Mouse (Mus musculus) spleen, adult 10 weeks (tissue): Measurements from ENCODE around the gene Omg. TPM values are rescaled to one million over a fixed set of nuclear protein-coding genes. Genes with fewer than 3 reads are reported as not detected.

Source experiments
- polyA plus RNA-seq: library from polyadenylated mRNA; stranded (reverse); fragments of 350-450 nt; fragmentation: Illumina TruSeq; extraction: RNeasy Lipid Tissue Mini Kit (QIAGEN cat#74804); gene quantifications from one replicate; pipeline ENCODE4 v1.2.3, GENCODE M21; 2015; ENCODE audit warnings: low replicate concordance; ENCODE audit not compliant: insufficient read depth

The Omg gene
- 0.30 TPM for polyA plus RNA-seq

GRCm38 (mm10) chr11:79503845-79504244 is at the start of gene Omg:
TSS of gene Omg (minus strand) at chr11:79504084.

DNA sequence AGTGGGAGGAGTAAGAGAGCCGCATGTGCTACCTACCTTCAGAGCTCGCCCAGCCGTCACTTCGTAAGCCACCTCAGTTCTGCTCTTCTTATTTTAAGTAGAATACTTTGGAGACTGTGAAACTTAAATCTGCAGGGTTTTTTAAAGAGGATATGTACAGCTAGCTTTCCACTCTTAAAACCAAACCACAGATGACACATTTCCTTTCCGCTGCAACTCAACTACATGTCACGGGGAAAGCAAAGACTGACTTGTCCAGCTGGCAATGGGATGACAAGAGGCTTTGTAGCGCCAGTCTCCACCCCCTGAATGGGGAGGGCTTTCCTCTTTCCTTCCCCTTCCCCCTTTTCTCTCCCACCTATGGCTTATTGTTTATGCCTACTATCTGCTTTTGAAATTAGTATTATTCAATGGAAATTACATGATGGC is 26.5 kb upstream of the Omg start, which contains the start of the genes Evi2 and Evi2a:
Gene Evi2 (minus strand): TSS at position 257 of the 429 bp plus-strand sequence.
Gene Evi2a (minus strand): TSS at position 277 of the 429 bp plus-strand sequence.

GRCm38 (mm10) chr11:79523560-79524309 is 19.9 kb upstream of the Omg start, which contains the start of gene Evi2b:
TSS of gene Evi2b (minus strand) at chr11:79523762.

Other genes with a start within 250 kb of the Omg start
- gene Wsb1, start 249.4 kb downstream of the Omg start, polyA plus RNA-seq: 186 TPM
- not detected for gene Gm9964, start 207.2 kb downstream of the Omg start, polyA plus RNA-seq
- gene Nf1, start 164.4 kb downstream of the Omg start, polyA plus RNA-seq: 16.7 TPM
- gene Evi2b, start 19.7 kb upstream of the Omg start, polyA plus RNA-seq: 359 TPM
- 21.0 TPM for gene Evi2, start 26.5 kb upstream of the Omg start, polyA plus RNA-seq
- gene Evi2a, start 26.5 kb upstream of the Omg start, polyA plus RNA-seq: 120 TPM
- 9.0 TPM for gene Rab11fip4, start 87.1 kb upstream of the Omg start, polyA plus RNA-seq